Mouse (Mus musculus) forebrain, embryonic 14.5 days (tissue): ENCODE measurements at regions not wholly inside any gene's neighbourhood (a gene's known extent, or its start where the extent isn't known, plus 50 kb on each side); places are given as distances from the start of the nearest gene placed in this dataset.
A peak's percentile ranks its signal among the peaks of the same experiment; 100 is the strongest.

ENCODE experiments used
- ATAC-seq: fragments of 200-750 bp; cut with Nextera tagmentation; 2 replicates; pipeline ENCODE4 v1.8.0; 2017; ENCODE audit warnings: mild to moderate bottlenecking, moderate library complexity
- DNase-seq: peaks from one replicate; pipeline ENCODE4 v3.0.0-alpha.2; 2015; ENCODE audit warnings: low spot score
- H3K27ac ChIP-seq: fragments of 300-500 bp; sonication (generic); 2 replicates; pipeline ENCODE4 v1.5.1; 2014; ENCODE audit warnings: low read depth, mild to moderate bottlenecking, control low read depth, low read length, moderate library complexity
- H3K27me3 ChIP-seq: fragments of 300-500 bp; sonication (generic); replicated peaks from 2 replicates; pipeline ENCODE4 v1.6.1; 2014; ENCODE audit warnings: low read length, control low read depth, mixed read lengths; ENCODE audit not compliant: control insufficient read depth, insufficient read depth
- H3K36me3 ChIP-seq: fragments of 300-500 bp; sonication (generic); 2 replicates; pipeline ENCODE4 v1.6.1; 2014; ENCODE audit warnings: low read length, control low read depth; ENCODE audit not compliant: control insufficient read depth, insufficient read depth
- H3K4me1 ChIP-seq: fragments of 300-500 bp; sonication (generic); 2 replicates; pipeline ENCODE4 v1.6.1; 2014; ENCODE audit warnings: antibody characterized with exemption, low read length, control low read depth; ENCODE audit not compliant: control insufficient read depth, insufficient read depth
- H3K4me2 ChIP-seq: fragments of 300-500 bp; sonication (generic); 2 replicates; pipeline ENCODE4 v1.6.1; 2014; ENCODE audit warnings: mild to moderate bottlenecking, control low read depth, low read length
- H3K4me3 ChIP-seq: fragments of 300-500 bp; sonication (generic); 2 replicates; pipeline ENCODE4 v1.5.1; 2014; ENCODE audit warnings: low read depth, low read length, control low read depth
- H3K9ac ChIP-seq: fragments of 300-500 bp; sonication (generic); 2 replicates; pipeline ENCODE4 v1.6.1; 2014; ENCODE audit warnings: mild to moderate bottlenecking, low read length, control low read depth, moderate library complexity
- H3K9me3 ChIP-seq: fragments of 300-500 bp; sonication (generic); replicated peaks from 2 replicates; pipeline ENCODE4 v1.6.1; 2016; ENCODE audit warnings: low read length, control low read depth, mixed read lengths; ENCODE audit not compliant: control insufficient read depth
- WGBS: fragments of 180-500 bp; shearing (Covaris S2); extraction: QIAGEN DNeasy Blood & Tissue Kit; methylation state at CpG from one replicate; pipeline ENCODE4 v1.1.7; 2014; 5-methylcytosine and 5-hydroxymethylcytosine counted together

- DNase-seq (peak; percentile 42), ATAC-seq (no peak; the same call in 1 of the 2 replicates)
- Histone ChIP-seq H3K4me1 (peaks cover 3% of the 10 kb centered on the region; the same call in 1 of the 2 replicates), H3K27ac (no peak overlapping the region), H3K9me3 (no peaks in the 10 kb centered on the region), H3K9ac (no peak overlapping the region), H3K27me3 (no peaks in the 10 kb centered on the region), H3K4me3 (no peak overlapping the region), H3K36me3 (no peaks in the 10 kb centered on the region), H3K4me2 (0 out of 2 replicates have a peak overlapping the region, but pooled peaks have one; percentile 7)
- WGBS, result 66% methylated on average over 15 of the region's 15 CpGs
Measured at GRCm38 (mm10) chr6:50032894-50033595, 77.0 kb upstream of the Mpp6 start.

- WGBS, result 69% methylated on average over 4 of the region's 4 CpGs
- Histone ChIP-seq H3K4me1 (peaks cover 3% of the 10 kb centered on the region; the same call in 1 of the 2 replicates), H3K36me3 (no peaks in the 10 kb centered on the region), H3K4me3 (no peak overlapping the region), H3K4me2 (no peak overlapping the region), H3K9ac (no peak overlapping the region), H3K27ac (no peak overlapping the region), H3K27me3 (no peaks in the 10 kb centered on the region), H3K9me3 (no peaks in the 10 kb centered on the region)
- DNase-seq (no peak), ATAC-seq (no peak)
Measured at GRCm38 (mm10) chr6:50037614-50038013, 72.4 kb upstream of the Mpp6 start.

- H3K9ac ChIP-seq, result no peak overlapping the region
- no peaks in the 10 kb centered on the region for H3K27me3 ChIP-seq
- WGBS, result 80% methylated on average over 3 of the region's 3 CpGs
- ATAC-seq (no peak), DNase-seq (no peak)
- no peaks in the 10 kb centered on the region for H3K36me3 ChIP-seq
- no peak overlapping the region for H3K4me2 ChIP-seq
- H3K27ac ChIP-seq, result no peak overlapping the region
- no peak overlapping the region for H3K4me3 ChIP-seq
- H3K4me1 ChIP-seq, result peaks cover 3% of the 10 kb centered on the region; the same call in 1 of the 2 replicates
- H3K9me3 ChIP-seq, result no peaks in the 10 kb centered on the region
Measured at GRCm38 (mm10) chr6:50038369-50038768, 71.7 kb upstream of the Mpp6 start.

- H3K9ac ChIP-seq, result no peak overlapping the region
- no peak for ATAC-seq
- no peaks in the 10 kb centered on the region for H3K4me1 ChIP-seq
- no peak overlapping the region for H3K4me2 ChIP-seq
- H3K27ac ChIP-seq, result no peak overlapping the region
- H3K9me3 ChIP-seq, result no peaks in the 10 kb centered on the region
- no peak for DNase-seq
- 69% methylated on average over 10 of the region's 10 CpGs for WGBS
- no peak overlapping the region for H3K4me3 ChIP-seq
- H3K27me3 ChIP-seq, result no peaks in the 10 kb centered on the region
- no peaks in the 10 kb centered on the region for H3K36me3 ChIP-seq
Measured at GRCm38 (mm10) chr6:50041044-50041443, 69.0 kb upstream of the Mpp6 start.

GRCm38 (mm10) chr6:50042127-50042526 lies 67.9 kb upstream of the Mpp6 start:
- Histone ChIP-seq H3K36me3 (no peaks in the 10 kb centered on the region), H3K4me1 (no peaks in the 10 kb centered on the region), H3K9ac (no peak overlapping the region), H3K27ac (no peak overlapping the region), H3K9me3 (no peaks in the 10 kb centered on the region), H3K27me3 (no peaks in the 10 kb centered on the region), H3K4me3 (no peak overlapping the region), H3K4me2 (no peak overlapping the region)
- WGBS, result 83% methylated on average over 3 of the region's 3 CpGs
- ATAC-seq, result no peak
- no peak for DNase-seq

GRCm38 (mm10) chr6:50044165-50044564 lies 65.9 kb upstream of the Mpp6 start:
- no peak for DNase-seq
- H3K4me1 ChIP-seq, result no peaks in the 10 kb centered on the region
- H3K4me3 ChIP-seq, result no peak overlapping the region
- H3K9me3 ChIP-seq, result no peaks in the 10 kb centered on the region
- H3K27ac ChIP-seq, result no peak overlapping the region
- no peaks in the 10 kb centered on the region for H3K36me3 ChIP-seq
- no peak overlapping the region for H3K9ac ChIP-seq
- no peaks in the 10 kb centered on the region for H3K27me3 ChIP-seq
- WGBS, result 77% methylated on average over 1 of the region's 1 CpGs
- no peak for ATAC-seq
- no peak overlapping the region for H3K4me2 ChIP-seq

GRCm38 (mm10) chr6:50046721-50047120 lies 63.3 kb upstream of the Mpp6 start:
- Histone ChIP-seq H3K4me3 (no peak overlapping the region), H3K4me1 (no peaks in the 10 kb centered on the region), H3K9ac (no peak overlapping the region), H3K27me3 (no peaks in the 10 kb centered on the region), H3K27ac (no peak overlapping the region), H3K36me3 (no peaks in the 10 kb centered on the region), H3K9me3 (no peaks in the 10 kb centered on the region), H3K4me2 (no peak overlapping the region)
- 75% methylated on average over 5 of the region's 5 CpGs for WGBS
- DNase-seq, result no peak
- no peak for ATAC-seq

GRCm38 (mm10) chr6:50052416-50052815 lies 57.6 kb upstream of the Mpp6 start:
- no peaks in the 10 kb centered on the region for H3K4me1 ChIP-seq
- no peaks in the 10 kb centered on the region for H3K36me3 ChIP-seq
- no peaks in the 10 kb centered on the region for H3K27me3 ChIP-seq
- 84% methylated on average over 2 of the region's 2 CpGs for WGBS
- no peak overlapping the region for H3K4me2 ChIP-seq
- H3K9ac ChIP-seq, result no peak overlapping the region
- DNase-seq (no peak), ATAC-seq (no peak)
- no peaks in the 10 kb centered on the region for H3K9me3 ChIP-seq
- no peak overlapping the region for H3K27ac ChIP-seq
- H3K4me3 ChIP-seq, result no peak overlapping the region

- ATAC-seq (no peak), DNase-seq (no peak)
- Histone ChIP-seq H3K27me3 (no peaks in the 10 kb centered on the region), H3K27ac (no peak overlapping the region), H3K4me1 (no peaks in the 10 kb centered on the region), H3K9ac (no peak overlapping the region), H3K4me3 (no peak overlapping the region), H3K9me3 (no peaks in the 10 kb centered on the region), H3K36me3 (no peaks in the 10 kb centered on the region), H3K4me2 (no peak overlapping the region)
- WGBS, result 31% methylated on average over 2 of the region's 2 CpGs
Measured at GRCm38 (mm10) chr6:50053086-50053485, 57.0 kb upstream of the Mpp6 start.
